Mouse (Mus musculus) brain, embryonic 14.5 days (tissue): Measurements from ENCODE around the gene Atf6b. TPM values are rescaled to one million over a fixed set of nuclear protein-coding genes. Genes with fewer than 3 reads are reported as not detected.

Experiments
- DNase-seq: peaks from one replicate; pipeline ENCODE4 v3.0.0-alpha.2; 2011; ENCODE audit warnings: low read depth
- CTCF ChIP-seq: fragments of 200-500 bp; IDR thresholded peaks from 2 replicates; pipeline ENCODE4 v1.5.1; 2012; ENCODE audit warnings: inconsistent platforms, mild to moderate bottlenecking, moderate library complexity, borderline replicate concordance; ENCODE audit not compliant: insufficient read depth, insufficient read length; ENCODE audit errors: extremely low read depth
- POLR2A ChIP-seq: fragments of 200-500 bp; IDR thresholded peaks from 2 replicates; pipeline ENCODE4 v1.6.1; 2012; ENCODE audit warnings: mild to moderate bottlenecking, inconsistent platforms, borderline replicate concordance; ENCODE audit not compliant: poor library complexity, insufficient read depth, insufficient read length, severe bottlenecking; ENCODE audit errors: extremely low read depth
- polyA plus RNA-seq: library from polyadenylated mRNA; depleted of rRNA; stranded (reverse); fragments of >200 nt; gene quantifications from 2 replicates; pipeline ENCODE4 v1.2.3, GENCODE M21; 2012; rRNA removed

The Atf6b gene
- 113 and 133 TPM in 2 replicates for polyA plus RNA-seq

DNA sequence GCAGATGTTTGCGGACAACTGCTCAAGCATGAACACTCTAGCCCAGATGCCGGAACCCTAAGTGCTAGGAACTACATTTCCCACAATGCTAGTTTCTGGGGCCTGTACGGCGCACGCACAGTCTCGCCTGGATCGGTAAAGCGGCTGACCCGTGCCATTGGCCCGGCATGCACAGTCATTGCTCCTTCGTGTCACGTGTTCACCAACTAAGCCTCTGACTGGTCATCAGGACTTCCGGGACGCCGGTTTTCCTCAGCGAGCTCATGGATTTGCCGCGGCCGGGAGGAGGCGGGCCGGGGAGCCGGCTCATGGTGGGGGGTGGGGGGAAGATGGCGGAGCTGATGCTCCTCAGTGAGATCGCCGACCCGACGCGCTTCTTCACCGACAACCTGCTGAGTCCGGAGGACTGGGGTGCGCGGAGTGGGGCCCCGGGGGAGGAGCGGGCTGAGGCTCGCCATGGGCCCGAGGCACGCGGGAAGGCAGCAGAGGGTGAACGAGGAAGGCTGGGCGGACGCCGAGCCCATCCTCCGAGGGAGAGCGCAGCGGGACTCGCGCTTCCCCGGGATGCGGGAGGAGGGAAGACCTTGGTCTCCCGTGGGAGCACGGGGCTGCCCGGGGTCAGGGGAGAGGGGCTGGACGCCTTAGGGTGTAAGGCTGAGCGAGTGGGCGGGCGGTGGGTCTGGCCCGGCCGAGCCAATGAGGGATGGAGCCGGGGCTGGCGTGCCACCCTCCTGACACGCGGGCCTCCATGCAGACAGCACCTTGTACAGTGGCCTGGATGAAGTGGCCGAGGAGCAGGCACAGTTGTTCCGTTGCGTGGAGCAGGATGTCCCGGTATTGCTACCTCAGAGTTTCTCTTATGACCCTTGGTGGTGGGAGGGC is at the start of gene Atf6b:
Gene Atf6b, plus strand, starts transcription at position 241 of the 882 bp plus-strand sequence.
- peak; percentile 91 for TF ChIP-seq POLR2A
- no peak for TF ChIP-seq CTCF
- peak; percentile 99 for DNase-seq

GRCm38 (mm10) chr17:34597566-34598095 is 49.3 kb upstream of the Atf6b start, which contains the start of gene Ager:
Gene Ager (plus strand): TSS chr17:34597862.
- no peak for DNase-seq
- no peak for TF ChIP-seq POLR2A
- TF ChIP-seq CTCF: no peak

- DNase-seq: no peak
- TF ChIP-seq CTCF (no peak), POLR2A (no peak)
These were observed 47.1 kb upstream of the Atf6b start for GRCm38 (mm10) chr17:34599891-34600290.

GRCm38 (mm10) chr17:34601796-34602195 is 45.1 kb upstream of the Atf6b start:
- TF ChIP-seq CTCF (no peak), POLR2A (no peak)
- no peak for DNase-seq

DNA sequence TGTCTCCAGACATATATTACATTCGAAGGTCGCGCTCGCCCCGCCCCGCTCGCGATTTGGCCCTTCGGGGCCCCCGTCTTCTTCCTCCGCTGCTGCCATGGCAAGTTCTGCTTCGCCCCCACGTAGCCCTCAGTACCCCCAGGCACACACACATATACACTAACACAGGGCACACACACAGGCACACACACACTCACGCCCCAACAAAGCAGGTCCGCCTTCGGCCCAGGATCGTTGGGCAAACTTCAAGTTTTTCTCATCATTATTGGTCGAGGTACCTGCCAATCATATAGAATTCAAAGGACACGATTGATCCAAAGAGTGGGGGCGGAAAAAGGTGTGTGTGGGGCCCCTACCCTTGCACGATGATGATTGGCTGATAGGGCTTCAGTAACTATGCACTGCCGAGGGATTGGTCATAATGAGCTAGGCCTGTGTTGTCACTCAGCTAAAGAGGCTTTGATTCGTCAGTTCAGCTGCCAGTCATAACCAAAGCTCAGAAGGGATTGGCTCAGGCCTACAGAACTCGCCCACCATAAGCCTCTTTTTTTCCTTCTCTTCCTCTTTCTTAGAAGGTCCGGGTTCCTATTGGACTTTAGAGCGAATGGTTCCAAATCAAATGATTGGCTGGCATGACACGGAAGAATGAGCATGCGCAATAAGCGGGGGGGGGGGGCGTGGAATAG is 43.4 kb upstream of the Atf6b start, which contains the start of gene Rnf5:
Gene Rnf5, minus strand, starts transcription at position 316 of the 686 bp plus-strand sequence.
- DNase-seq: peak; percentile 100
- TF ChIP-seq CTCF (no peak), POLR2A (peak; percentile 15; the same call in 1 of the 2 replicates)

DNA sequence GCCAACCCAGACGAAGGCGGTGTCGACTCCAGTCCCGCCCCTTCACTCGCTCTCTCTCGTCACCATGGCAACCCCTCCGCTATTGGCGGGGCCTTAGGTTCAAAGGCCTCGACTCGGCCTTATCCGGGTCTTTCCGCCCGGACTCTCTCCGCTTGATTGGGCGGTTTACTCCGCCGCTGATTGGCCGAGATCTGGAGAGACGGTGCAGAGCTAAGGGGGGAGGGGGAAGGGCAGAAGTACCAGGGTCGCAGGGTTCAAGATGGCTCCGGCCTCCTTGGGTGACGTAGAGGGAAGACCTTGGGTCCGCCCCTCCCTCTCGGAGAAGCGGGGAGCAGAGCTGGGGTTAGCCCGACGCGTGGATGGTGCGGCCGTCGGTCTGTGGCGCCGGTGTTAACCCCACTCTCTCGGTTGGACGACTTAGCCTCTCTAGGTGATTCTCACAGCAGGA is 42.9 kb upstream of the Atf6b start, which contains the start of gene Agpat1:
Gene Agpat1, plus strand, starts transcription at position 202 of the 448 bp plus-strand sequence.
- TF ChIP-seq CTCF: no peak
- TF ChIP-seq POLR2A: peak; percentile 45; the same call in 1 of the 2 replicates
- DNase-seq: no peak

DNA sequence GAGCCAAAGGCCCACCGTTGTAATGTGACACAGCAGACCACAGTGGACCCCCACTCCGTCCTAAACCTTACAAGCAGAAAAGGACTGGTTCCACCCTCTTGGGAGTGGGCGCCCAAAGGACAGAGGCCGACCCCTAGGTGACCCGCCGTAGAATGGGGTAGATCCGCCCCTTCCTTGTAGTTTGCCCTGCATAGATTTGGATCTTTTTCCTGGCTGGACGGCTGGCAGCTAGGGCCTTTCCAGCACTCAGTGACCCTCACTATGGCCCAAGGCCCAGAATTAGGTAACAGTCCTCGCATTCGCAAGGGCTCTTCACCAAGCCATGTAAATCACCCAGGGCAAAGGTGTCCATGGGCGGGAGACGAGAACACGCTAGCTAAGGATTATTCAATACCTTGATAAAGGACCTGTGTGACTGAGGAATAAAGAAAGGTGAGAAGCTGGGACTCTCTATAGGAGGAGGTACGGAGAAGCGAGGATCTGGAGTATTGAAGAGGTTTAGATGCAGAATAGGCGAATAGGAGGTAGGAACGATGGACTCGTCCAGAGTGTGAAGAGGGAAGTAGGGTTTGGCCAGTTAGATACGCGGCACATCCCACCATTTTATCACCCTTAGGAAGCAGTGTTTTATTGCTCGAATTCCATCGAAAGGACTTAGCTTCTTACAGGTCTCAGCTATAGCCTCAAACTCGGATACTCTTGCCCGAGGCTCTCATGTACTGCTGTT is 42.3 kb upstream of the Atf6b start:
- DNase-seq: no peak
- no peak for TF ChIP-seq POLR2A
- TF ChIP-seq CTCF: no peak

DNA sequence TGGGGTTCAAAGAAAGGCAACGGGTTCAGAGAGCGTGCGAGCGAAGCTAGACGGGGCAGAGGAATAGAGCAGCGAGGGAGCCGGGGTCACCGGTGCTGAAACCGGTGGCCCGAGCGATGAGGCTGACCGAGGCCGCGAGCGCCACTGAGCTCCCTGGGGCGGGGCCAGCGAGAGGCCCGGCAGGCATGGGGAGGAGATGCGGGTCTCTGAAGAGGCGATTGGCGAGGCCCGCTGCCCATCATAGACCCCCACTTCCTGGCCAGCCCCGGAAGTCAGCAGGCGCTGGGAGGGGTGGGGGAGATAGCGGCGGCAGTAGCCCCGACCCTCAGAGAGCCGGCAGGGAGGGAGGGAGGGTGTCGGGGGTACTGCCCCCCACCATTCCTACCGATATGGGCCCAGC is 41.3 kb upstream of the Atf6b start:
- TF ChIP-seq CTCF (no peak), POLR2A (peak; percentile 85)
- DNase-seq: peak; percentile 99

GRCm38 (mm10) chr17:34606186-34607039 is 40.5 kb upstream of the Atf6b start:
- DNase-seq: no peak
- TF ChIP-seq CTCF (no peak), POLR2A (no peak)

DNA sequence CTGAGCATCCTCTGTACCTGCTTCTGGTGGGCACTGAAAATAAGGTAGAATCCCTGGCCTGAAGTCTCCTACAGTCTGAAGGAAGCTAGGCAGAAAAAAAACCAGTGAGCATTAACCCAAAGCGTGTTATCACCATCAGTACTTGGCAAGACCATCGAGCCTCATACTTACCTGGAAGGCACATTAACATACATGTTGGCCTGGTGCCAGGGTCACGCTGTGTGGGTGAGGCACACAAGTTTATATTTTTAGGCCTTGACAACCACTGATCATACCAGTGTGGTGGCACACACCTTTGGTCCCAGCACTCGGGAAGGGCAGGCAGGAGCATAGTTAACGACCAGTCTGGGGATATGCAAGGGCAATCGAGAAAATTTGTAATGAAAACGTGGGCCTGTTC is 38.9 kb upstream of the Atf6b start:
- TF ChIP-seq POLR2A (no peak), CTCF (no peak)
- no peak for DNase-seq
